Mouse (Mus musculus) ES-Bruce4 (cell line): ENCODE data around the gene Myh9. TPM values are rescaled to one million over a fixed set of nuclear protein-coding genes. Genes with fewer than 3 reads are reported as not detected.

ENCODE experiments used
- H3K27ac ChIP-seq: 2 replicates; pipeline ENCODE4 v1.5.1; 2012; ENCODE audit warnings: low read length, inconsistent platforms; ENCODE audit not compliant: insufficient read depth
- H3K27me3 ChIP-seq: 2 replicates; pipeline ENCODE4 v1.6.1; 2012; ENCODE audit warnings: mild to moderate bottlenecking, low read length, inconsistent platforms; ENCODE audit not compliant: control insufficient read depth, poor library complexity, insufficient read depth, severe bottlenecking
- H3K36me3 ChIP-seq: 2 replicates; pipeline ENCODE4 v1.6.1; 2012; ENCODE audit warnings: inconsistent platforms, mild to moderate bottlenecking, low read length, moderate library complexity; ENCODE audit not compliant: control insufficient read depth, poor library complexity, insufficient read depth, severe bottlenecking
- H3K4me1 ChIP-seq: one replicate; pipeline ENCODE4 v1.8.1; 2011; ENCODE audit warnings: low read length; ENCODE audit not compliant: control insufficient read depth, insufficient read depth
- H3K4me3 ChIP-seq: 2 replicates; pipeline ENCODE4 v1.5.1; 2011; ENCODE audit warnings: low read depth, mild to moderate bottlenecking, low read length
- H3K9ac ChIP-seq: 2 replicates; pipeline ENCODE4 v1.6.1; 2012; ENCODE audit warnings: low read depth, mild to moderate bottlenecking, inconsistent platforms; ENCODE audit not compliant: poor library complexity, severe bottlenecking
- H3K9me3 ChIP-seq: replicated peaks from 2 replicates; pipeline ENCODE4 v1.6.1; 2012; ENCODE audit warnings: mild to moderate bottlenecking, low read length, inconsistent platforms; ENCODE audit not compliant: control insufficient read depth, poor library complexity, insufficient read depth, severe bottlenecking
- CTCF ChIP-seq: IDR thresholded peaks from one replicate; pipeline ENCODE4 v1.8.1; 2011; ENCODE audit warnings: low read depth, low read length
- EP300 ChIP-seq: IDR thresholded peaks from 2 replicates; pipeline ENCODE4 v1.6.1; 2011; ENCODE audit warnings: low read depth, low read length; ENCODE audit not compliant: insufficient read depth
- POLR2A ChIP-seq: IDR thresholded peaks from one replicate; pipeline ENCODE4 v1.8.1; 2011; ENCODE audit warnings: low read length; ENCODE audit not compliant: insufficient read depth
- polyA plus RNA-seq: library from polyadenylated mRNA; stranded (reverse); fragments of >200 nt; gene quantifications from 2 replicates; pipeline ENCODE4 v1.2.4, GENCODE M21; 2011; ENCODE audit warnings: low read depth; ENCODE audit not compliant: missing spikeins, insufficient read depth, insufficient read length

Myh9 gene
- polyA plus RNA-seq, 1 experiment, result 601 TPM

- Histone ChIP-seq H3K27me3 (no peaks in the 10 kb centered on the region), H3K27ac (no peak overlapping the region), H3K4me3 (no peak overlapping the region), H3K4me1 (no peaks in the 10 kb centered on the region), H3K9ac (no peak overlapping the region), H3K9me3 (no peaks in the 10 kb centered on the region), H3K36me3 (peaks cover 52% of the 10 kb centered on the region)
- TF ChIP-seq CTCF, result no peak
- no peak for TF ChIP-seq POLR2A
- TF ChIP-seq EP300, result no peak
These were observed 51.1 kb downstream of the Myh9 start for GRCm38 (mm10) chr15:77790656-77791405.

DNA sequence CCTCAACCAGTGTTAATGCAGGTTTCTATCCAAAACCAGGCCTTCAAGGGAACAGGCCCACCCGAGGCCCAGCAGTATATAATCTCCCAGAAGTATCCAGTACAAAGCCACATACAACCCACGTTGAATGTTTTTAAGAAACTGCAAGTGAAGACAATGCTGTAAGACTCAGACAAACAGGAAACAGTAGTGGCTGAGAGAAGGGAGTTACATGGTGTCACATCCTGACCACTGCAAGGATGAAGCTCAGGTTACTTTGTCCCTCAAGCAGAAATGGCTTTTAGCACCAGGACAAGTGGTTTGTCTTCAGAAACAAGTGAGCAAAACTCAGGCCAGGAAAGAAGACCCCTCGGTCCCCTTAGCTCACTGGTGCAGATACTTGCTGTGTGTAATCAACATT is 52.8 kb downstream of the Myh9 start:
- Histone ChIP-seq H3K36me3 (peaks cover 60% of the 10 kb centered on the region), H3K4me1 (no peaks in the 10 kb centered on the region), H3K4me3 (no peak overlapping the region), H3K9me3 (no peaks in the 10 kb centered on the region), H3K9ac (no peak overlapping the region), H3K27ac (no peak overlapping the region), H3K27me3 (no peaks in the 10 kb centered on the region)
- TF ChIP-seq CTCF (no peak), EP300 (no peak), POLR2A (no peak)

GRCm38 (mm10) chr15:77788356-77788755 is 53.6 kb downstream of the Myh9 start:
- Histone ChIP-seq H3K4me1 (no peaks in the 10 kb centered on the region), H3K27ac (no peak overlapping the region), H3K4me3 (no peak overlapping the region), H3K9ac (no peak overlapping the region), H3K27me3 (no peaks in the 10 kb centered on the region), H3K9me3 (no peaks in the 10 kb centered on the region), H3K36me3 (peaks cover 65% of the 10 kb centered on the region)
- TF ChIP-seq EP300, result no peak
- TF ChIP-seq POLR2A, result no peak
- TF ChIP-seq CTCF, result no peak

DNA sequence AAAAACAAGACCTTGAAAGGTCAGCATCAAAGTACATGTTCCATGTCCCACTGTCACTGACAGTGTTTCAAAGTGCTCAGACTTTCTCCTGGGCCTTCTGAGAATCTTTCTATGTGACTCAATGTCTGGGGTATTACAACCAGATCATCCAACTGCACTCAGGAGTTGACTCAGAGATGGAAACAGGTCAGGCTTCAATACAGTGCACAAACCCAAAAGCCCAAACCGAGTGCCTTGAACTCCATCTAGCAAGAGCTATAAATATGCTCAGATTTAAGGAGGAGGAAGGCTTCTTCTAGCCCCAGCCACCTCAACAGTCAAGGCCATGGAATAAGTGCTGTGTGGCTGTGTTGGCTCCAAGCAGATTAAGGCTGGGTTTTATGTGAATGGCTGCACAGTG is 56.2 kb downstream of the Myh9 start:
- H3K27me3 ChIP-seq, result no peaks in the 10 kb centered on the region
- H3K36me3 ChIP-seq, result peaks cover 73% of the 10 kb centered on the region
- no peak for TF ChIP-seq POLR2A
- no peak overlapping the region for H3K9ac ChIP-seq
- no peaks in the 10 kb centered on the region for H3K4me1 ChIP-seq
- no peak overlapping the region for H3K27ac ChIP-seq
- H3K9me3 ChIP-seq, result no peaks in the 10 kb centered on the region
- H3K4me3 ChIP-seq, result no peak overlapping the region

DNA sequence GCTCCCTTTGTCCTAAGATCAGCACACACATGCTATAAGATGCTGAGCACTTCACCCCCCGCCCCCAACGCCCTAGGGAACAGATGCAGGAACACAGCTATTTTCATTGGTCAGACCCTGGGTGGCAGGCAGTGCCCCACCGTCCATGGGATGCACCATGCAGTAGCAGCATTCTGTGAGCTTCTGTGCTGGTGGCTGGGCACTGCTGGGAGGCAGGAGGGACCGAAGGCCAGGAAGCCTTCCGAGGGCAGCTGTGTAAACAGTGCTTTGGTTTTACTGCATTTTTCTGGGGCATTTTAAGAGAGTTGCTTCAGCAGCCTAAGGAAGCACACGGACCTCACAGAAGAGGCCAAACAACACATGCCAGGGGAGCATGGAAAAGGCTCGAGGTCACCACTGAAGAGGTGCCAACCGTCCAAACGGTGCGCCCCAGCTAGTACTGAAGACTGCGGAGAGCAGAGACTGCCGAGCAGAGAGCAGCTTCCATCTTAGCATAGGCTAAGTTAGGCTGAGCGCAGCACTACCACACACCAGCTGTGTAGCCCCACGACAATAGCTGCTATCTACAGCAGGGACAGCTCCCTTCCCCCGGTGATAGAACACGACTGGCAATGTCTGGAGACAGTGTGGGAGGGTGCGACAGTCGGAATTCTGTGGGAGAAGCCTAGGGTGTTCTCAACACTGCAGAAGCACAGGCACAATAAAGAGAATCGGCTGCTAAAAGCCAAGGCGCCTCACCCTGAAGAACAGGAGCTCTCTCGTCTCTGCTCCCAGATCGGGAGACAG is 57.7 kb downstream of the Myh9 start:
- H3K27me3 ChIP-seq, result no peaks in the 10 kb centered on the region
- TF ChIP-seq POLR2A, result no peak
- TF ChIP-seq CTCF, result no peak
- no peak for TF ChIP-seq EP300
- H3K9me3 ChIP-seq, result no peaks in the 10 kb centered on the region
- H3K36me3 ChIP-seq, result peaks cover 62% of the 10 kb centered on the region
- no peak overlapping the region for H3K4me3 ChIP-seq
- no peak overlapping the region for H3K27ac ChIP-seq
- no peaks in the 10 kb centered on the region for H3K4me1 ChIP-seq
- H3K9ac ChIP-seq, result no peak overlapping the region

- peaks cover 66% of the 10 kb centered on the region for H3K36me3 ChIP-seq
- H3K4me1 ChIP-seq, result no peaks in the 10 kb centered on the region
These were observed 59.4 kb downstream of the Myh9 start for GRCm38 (mm10) chr15:77782449-77783014.

More at GRCm38 (mm10) chr15:77782449-77783014, 59.4 kb downstream of the Myh9 start:
- Histone ChIP-seq H3K27me3 (no peaks in the 10 kb centered on the region), H3K4me3 (no peak overlapping the region), H3K9me3 (no peaks in the 10 kb centered on the region), H3K27ac (no peak overlapping the region), H3K9ac (no peak overlapping the region)
- peak; percentile 49 for TF ChIP-seq CTCF
- no peak for TF ChIP-seq EP300
